Mouse (Mus musculus) heart, adult 2 months (tissue): ENCODE data around the gene Gucy2d.

Source experiments
- CTCF ChIP-seq: fragments of 200-600 bp; IDR thresholded peaks from 2 replicates; pipeline ENCODE4 v1.8.1; 2022; ENCODE audit warnings: antibody characterized with exemption, mild to moderate bottlenecking, moderate library complexity
- EP300 ChIP-seq: fragments of 200-500 bp; IDR thresholded peaks from 2 replicates; pipeline ENCODE4 v1.6.1; 2011; ENCODE audit warnings: low read depth, low read length, control low read depth; ENCODE audit not compliant: insufficient read depth
- POLR2A ChIP-seq: fragments of 200-500 bp; IDR thresholded peaks from 2 replicates; pipeline ENCODE4 v1.6.1; 2011; ENCODE audit warnings: mild to moderate bottlenecking, low read depth, low read length, control low read depth; ENCODE audit not compliant: insufficient read depth

- peak; percentile 76 for TF ChIP-seq CTCF
- no peak for TF ChIP-seq POLR2A
- no peak for TF ChIP-seq EP300
Observed at GRCm38 (mm10) chr7:98447585-98448308, 7.5 kb downstream of the Gucy2d start.
